Mouse (Mus musculus) layer of hippocampus, postnatal 10 days (tissue): ENCODE results near the gene Mipep. TPM values are rescaled to one million over a fixed set of nuclear protein-coding genes. Genes with fewer than 3 reads are reported as not detected.

ENCODE experiments used
- DNase-seq, 2 experiments: peaks; one replicate each; pipeline ENCODE4 v3.0.0; 2021; ENCODE audit warnings: low spot score in 2 of 2
- long read RNA-seq: library from polyadenylated mRNA; stranded (forward); transcript quantifications from one replicate; pipeline ENCODE4 v2.0.0, GENCODE M21; 2023
- total RNA-seq, 2 experiments: library from RNA; stranded (reverse); gene quantifications; 2 replicates each; pipeline ENCODE4 v1.2.3; 2021

Gene Mipep
- 10 to 100 TPM; 25.9 to 26.8 TPM for total RNA-seq
- long read RNA-seq, transcript Mipep-201 (19 exons, 3,015 nt) = major isoform, 27 of 34 reads
- long read RNA-seq, partial matches to known transcripts = 4 of 34 reads
- long read RNA-seq, other reads (novel, unspliced or antisense) = 3 of 34 reads

- peak; percentile 84 to 88 for DNase-seq
These were observed at the start of gene Mipep for GRCm38 (mm10) chr14:60784427-60785315. TSS of gene Mipep (plus strand) at chr14:60784573.

GRCm38 (mm10) chr14:60735206-60735605 lies 49.2 kb upstream of the Mipep start:
- DNase-seq = no peak

DNA sequence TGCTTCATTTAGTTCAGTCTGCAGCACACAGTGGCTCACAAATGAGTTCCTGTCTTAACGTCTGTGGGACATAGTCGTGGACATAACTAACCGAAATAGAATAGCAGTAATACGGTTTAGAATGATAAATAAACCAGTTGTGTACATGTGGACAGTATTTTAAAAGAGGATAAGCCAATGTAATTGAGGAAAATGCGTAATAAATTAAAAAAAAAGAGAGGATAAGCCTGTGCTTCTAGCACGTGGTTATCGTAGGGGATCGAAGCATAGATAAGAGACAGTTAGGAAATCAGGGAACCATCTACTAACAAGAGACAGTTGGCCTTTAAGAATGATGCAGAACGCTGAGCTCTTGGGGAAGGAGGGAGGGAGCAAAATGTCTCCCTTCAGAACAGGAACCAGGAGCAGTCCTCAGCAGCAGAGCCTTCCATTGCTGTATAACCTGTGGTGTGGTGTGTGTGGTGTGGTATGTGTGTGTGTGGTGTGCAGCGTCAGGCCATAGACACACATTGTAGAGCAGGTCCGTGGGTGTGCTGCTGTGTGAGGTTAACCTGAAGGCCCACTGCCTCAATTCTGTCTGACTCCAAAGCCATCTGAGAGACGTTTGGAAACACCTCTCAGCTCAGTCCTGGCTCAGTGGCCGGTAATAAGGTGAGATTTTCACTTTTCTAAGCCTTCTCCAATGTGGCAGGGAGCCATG lies 48.4 kb upstream of the Mipep start:
- no peak for DNase-seq

GRCm38 (mm10) chr14:60736591-60737192 lies 47.7 kb upstream of the Mipep start:
- no peak for DNase-seq

DNA sequence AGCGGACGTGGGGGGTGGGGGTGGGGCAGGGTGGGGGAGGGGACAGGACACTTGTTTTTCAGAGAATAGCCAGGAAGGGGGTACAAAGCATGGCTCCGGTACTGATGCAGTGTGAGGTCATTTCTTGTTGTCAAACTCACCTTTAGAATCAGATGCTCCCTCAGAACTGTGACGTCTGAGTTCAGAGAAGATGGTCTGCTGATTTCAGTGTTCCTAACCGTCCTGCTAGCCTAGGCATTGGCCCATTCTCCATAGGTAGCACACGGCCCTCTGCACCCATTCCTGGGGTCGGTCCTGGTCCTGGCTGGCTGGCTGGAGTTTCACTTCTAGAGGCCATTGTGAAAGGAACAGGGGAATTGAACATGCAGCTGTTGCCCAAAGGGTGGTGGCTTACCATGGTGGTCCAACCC lies 47.2 kb upstream of the Mipep start:
- DNase-seq = no peak

GRCm38 (mm10) chr14:60738434-60738938 lies 45.9 kb upstream of the Mipep start:
- no peak for DNase-seq

GRCm38 (mm10) chr14:60739155-60739554 lies 45.2 kb upstream of the Mipep start:
- no peak for DNase-seq

GRCm38 (mm10) chr14:60739616-60740015 lies 44.8 kb upstream of the Mipep start:
- DNase-seq = no peak

- no peak for DNase-seq
These were observed 43.9 kb upstream of the Mipep start for GRCm38 (mm10) chr14:60740507-60740906.

GRCm38 (mm10) chr14:60741033-60741432 lies 43.3 kb upstream of the Mipep start:
- no peak for DNase-seq

GRCm38 (mm10) chr14:60741490-60741981 lies 42.8 kb upstream of the Mipep start:
- DNase-seq = peak; percentile 56 to 68

DNA sequence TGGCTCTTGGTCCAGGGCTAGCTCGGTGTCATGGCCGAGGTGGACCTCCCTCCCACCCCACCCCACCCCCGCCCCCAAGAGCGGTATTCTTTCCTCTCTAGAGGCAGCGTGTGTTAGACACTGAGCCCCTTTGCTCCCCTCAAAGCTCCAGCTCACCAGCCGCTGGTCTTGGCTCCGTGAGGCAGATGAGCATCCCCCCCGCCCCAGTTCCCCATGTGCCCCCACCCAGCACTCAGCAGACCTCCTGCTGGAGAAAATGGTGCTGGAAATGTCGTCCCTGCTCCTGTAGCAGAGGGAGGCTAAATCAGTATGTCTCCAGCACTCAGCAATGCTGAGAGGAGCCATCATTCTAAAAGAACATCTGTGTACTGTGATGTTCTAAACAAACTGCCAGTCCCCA lies 40.7 kb upstream of the Mipep start:
- DNase-seq = no peak

GRCm38 (mm10) chr14:60745201-60745600 lies 39.2 kb upstream of the Mipep start:
- DNase-seq = no peak

DNA sequence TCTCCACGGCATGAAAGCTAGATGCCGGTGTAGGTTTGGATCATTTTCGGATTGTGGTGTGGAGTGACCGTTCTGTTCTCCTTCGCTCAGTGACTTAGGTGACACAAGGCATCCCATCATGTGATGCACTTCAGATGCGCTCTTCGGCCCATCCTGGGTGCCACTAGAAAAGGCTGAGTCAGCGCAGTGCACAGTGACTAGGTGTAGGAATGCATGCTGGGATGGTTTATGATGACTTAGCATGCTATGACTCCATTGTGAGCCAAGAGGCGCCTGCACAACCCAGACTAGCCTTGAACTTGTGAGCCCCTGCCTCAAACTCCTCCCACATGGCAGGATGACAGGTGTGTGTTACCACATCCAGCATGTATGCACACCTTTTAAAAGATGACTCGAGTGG lies 38.2 kb upstream of the Mipep start:
- no peak for DNase-seq

DNA sequence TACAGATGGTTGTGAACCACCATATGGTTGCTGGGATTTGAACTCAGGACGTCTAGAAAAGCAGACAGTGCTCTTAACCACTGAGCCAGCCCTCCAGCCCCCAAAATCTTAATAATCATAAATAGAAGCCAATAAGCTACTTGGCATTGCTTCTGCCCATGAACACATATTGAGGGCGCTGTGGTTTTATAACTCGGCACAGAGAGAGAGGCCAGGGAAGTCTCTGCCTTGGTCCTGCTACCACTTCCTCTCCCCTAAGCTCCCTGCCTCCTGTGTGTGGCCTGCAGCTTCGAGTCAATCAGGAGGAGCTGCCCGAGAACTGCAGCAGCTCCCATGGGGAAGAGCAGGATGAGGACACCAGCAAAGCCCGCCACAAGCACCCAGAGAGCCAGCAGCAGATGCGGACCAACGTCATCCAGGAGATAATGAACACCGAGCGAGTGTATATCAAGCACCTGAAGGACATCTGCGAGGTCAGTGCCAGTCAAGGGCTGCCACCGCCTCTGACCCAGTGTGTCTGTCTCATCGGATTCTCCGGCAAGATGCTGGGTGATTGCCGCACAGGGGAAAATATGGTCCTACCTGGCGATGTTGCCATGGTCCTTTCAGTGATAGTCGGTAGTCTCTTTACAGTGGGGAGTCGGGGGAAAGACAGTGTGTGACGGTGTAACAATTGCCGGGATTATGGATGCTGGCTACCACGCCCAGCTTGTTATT lies 37.1 kb upstream of the Mipep start:
- DNase-seq = no peak

- no peak for DNase-seq
These were observed 34.5 kb upstream of the Mipep start for GRCm38 (mm10) chr14:60749880-60750279.

GRCm38 (mm10) chr14:60751581-60751980 lies 32.8 kb upstream of the Mipep start:
- no peak for DNase-seq

GRCm38 (mm10) chr14:60752892-60753800 lies 31.2 kb upstream of the Mipep start:
- DNase-seq = no peak

DNA sequence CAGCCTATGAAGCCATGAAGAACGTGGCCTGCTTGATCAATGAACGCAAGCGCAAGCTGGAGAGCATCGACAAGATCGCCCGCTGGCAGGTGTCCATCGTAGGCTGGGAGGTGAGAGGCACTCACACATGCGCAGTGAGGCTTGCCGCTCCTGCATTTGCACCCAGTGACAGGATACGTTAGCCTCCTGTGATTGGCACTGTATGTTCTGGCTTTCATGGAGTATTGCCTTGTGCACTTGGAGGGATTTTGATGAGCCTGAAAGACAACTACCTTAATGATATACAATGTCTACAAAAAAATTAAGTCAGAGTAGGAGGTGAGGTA lies 30.6 kb upstream of the Mipep start:
- peak in 1 of 2 experiments; percentile 57 for DNase-seq

GRCm38 (mm10) chr14:60754656-60755055 lies 29.7 kb upstream of the Mipep start:
- DNase-seq = no peak
